Mouse (Mus musculus): ENCODE measurements around the gene Wdr70. TPM values are rescaled to one million over a fixed set of nuclear protein-coding genes. Genes with fewer than 3 reads are reported as not detected.
A peak's percentile ranks its signal among the peaks of the same experiment; 100 is the strongest.

The Wdr70 gene
- polyA plus RNA-seq, 1 experiment, result 13.5 TPM

- H3K27ac ChIP-seq (ENCODE audit: insufficient read depth, low read depth, low read length), result no peak overlapping the region
- no peaks in the 10 kb centered on the region for H3K4me1 ChIP-seq (ENCODE audit: control insufficient read depth, insufficient read depth, low read length)
- no peak overlapping the region for H3K4me3 ChIP-seq (ENCODE audit: insufficient read depth, low read depth, low read length)
- no peak for TF ChIP-seq CTCF (conservative IDR thresholded peaks at IDR 0.05; ENCODE audit: insufficient read depth, insufficient read length, low read depth, low read length)
- TF ChIP-seq POLR2A (IDR thresholded peaks at IDR 0.05; ENCODE audit: low read depth, low read length), result no peak
- no peaks in the 10 kb centered on the region for H3K27me3 ChIP-seq (replicated peaks; ENCODE audit: control insufficient read depth, insufficient read depth, low read length)
- whole genome bisulfite sequencing, result 70% methylated on average over 9 of the region's 9 CpGs
- peak; percentile 47 for DNase-seq
- H3K36me3 ChIP-seq (ENCODE audit: control insufficient read depth, insufficient read depth, low read length), result no peaks in the 10 kb centered on the region
Observed at GRCm38 (mm10) chr15:7976775-7977174, 122.2 kb downstream of the Wdr70 start.

DNA sequence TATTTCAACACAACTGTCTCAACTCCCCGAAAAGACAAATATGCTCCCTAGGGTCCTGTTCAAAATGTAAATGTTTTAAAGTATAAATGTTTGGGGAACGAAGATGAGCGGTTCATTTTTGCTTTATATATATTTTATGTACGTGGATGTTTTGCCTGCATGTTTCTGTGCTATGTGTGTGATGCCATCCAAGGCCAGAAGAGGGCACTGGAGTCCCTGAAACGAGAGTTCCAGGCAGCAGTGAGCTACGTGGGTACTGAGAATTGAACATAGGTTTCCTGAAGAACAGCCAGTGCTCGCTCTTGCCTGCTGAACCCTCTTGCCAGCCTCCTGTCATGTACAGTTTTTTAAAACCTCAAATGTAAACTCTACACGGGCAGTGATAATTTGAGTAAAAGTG, 124.6 kb downstream of the Wdr70 start:
- no peaks in the 10 kb centered on the region for H3K36me3 ChIP-seq (ENCODE audit: control insufficient read depth, insufficient read depth, low read length)
- no peaks in the 10 kb centered on the region for H3K27me3 ChIP-seq (replicated peaks; ENCODE audit: control insufficient read depth, insufficient read depth, low read length)
- H3K4me3 ChIP-seq (ENCODE audit: insufficient read depth, low read depth, low read length), result no peak overlapping the region
- DNase-seq, result no peak
- H3K4me1 ChIP-seq (ENCODE audit: control insufficient read depth, insufficient read depth, low read length), result no peaks in the 10 kb centered on the region
- WGBS, result 90% methylated on average over 8 of the region's 8 CpGs
- H3K27ac ChIP-seq (ENCODE audit: insufficient read depth, low read depth, low read length), result no peak overlapping the region
- TF ChIP-seq POLR2A (IDR thresholded peaks at IDR 0.05; ENCODE audit: low read depth, low read length) (no peak), CTCF (conservative IDR thresholded peaks at IDR 0.05; ENCODE audit: insufficient read depth, insufficient read length, low read depth, low read length) (peak; percentile 32)

- TF ChIP-seq CTCF (conservative IDR thresholded peaks at IDR 0.05; ENCODE audit: insufficient read depth, insufficient read length, low read depth, low read length), result no peak
- TF ChIP-seq POLR2A (IDR thresholded peaks at IDR 0.05; ENCODE audit: low read depth, low read length), result no peak
- H3K36me3 ChIP-seq (ENCODE audit: control insufficient read depth, insufficient read depth, low read length), result no peaks in the 10 kb centered on the region
- no peak overlapping the region for H3K4me3 ChIP-seq (ENCODE audit: insufficient read depth, low read depth, low read length)
- no peak for DNase-seq
- WGBS, result 93% methylated on average over 5 of the region's 5 CpGs
- H3K27ac ChIP-seq (ENCODE audit: insufficient read depth, low read depth, low read length), result no peak overlapping the region
- no peaks in the 10 kb centered on the region for H3K4me1 ChIP-seq (ENCODE audit: control insufficient read depth, insufficient read depth, low read length)
- no peaks in the 10 kb centered on the region for H3K27me3 ChIP-seq (replicated peaks; ENCODE audit: control insufficient read depth, insufficient read depth, low read length)
Observed at GRCm38 (mm10) chr15:7972528-7972927, 126.5 kb downstream of the Wdr70 start.

DNA sequence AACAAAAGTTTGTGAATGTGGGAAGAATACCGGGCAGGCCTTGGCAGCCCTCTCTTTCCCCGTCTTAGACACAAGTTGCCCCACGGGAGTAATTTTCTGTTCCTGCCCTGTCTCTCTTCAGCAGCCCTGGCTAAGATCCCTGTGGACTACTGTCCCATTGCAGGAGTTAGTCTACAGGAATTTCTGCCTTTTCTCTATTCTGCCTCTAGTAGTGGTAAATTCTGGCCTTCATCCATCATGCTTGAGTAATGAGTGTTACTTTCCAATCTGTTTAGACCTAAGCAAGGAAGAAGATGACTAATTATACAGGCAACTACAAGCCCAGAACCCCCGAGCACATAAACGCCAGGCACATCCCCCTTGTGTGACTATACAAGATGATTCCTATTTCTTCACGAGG, 136.2 kb downstream of the Wdr70 start:
- TF ChIP-seq CTCF (conservative IDR thresholded peaks at IDR 0.05; ENCODE audit: insufficient read depth, insufficient read length, low read depth, low read length) (no peak), POLR2A (IDR thresholded peaks at IDR 0.05; ENCODE audit: low read depth, low read length) (no peak)
- DNase-seq, result no peak
- WGBS, result 84% methylated on average over 6 of the region's 6 CpGs
- Histone ChIP-seq H3K4me3 (ENCODE audit: insufficient read depth, low read depth, low read length) (no peak overlapping the region), H3K27me3 (replicated peaks; ENCODE audit: control insufficient read depth, insufficient read depth, low read length) (no peaks in the 10 kb centered on the region), H3K4me1 (ENCODE audit: control insufficient read depth, insufficient read depth, low read length) (no peaks in the 10 kb centered on the region), H3K27ac (ENCODE audit: insufficient read depth, low read depth, low read length) (no peak overlapping the region), H3K36me3 (ENCODE audit: control insufficient read depth, insufficient read depth, low read length) (no peaks in the 10 kb centered on the region)

GRCm38 (mm10) chr15:7961489-7961888, 137.5 kb downstream of the Wdr70 start:
- 68% methylated on average over 2 of the region's 2 CpGs for WGBS
- Histone ChIP-seq H3K4me1 (ENCODE audit: control insufficient read depth, insufficient read depth, low read length) (no peaks in the 10 kb centered on the region), H3K27me3 (replicated peaks; ENCODE audit: control insufficient read depth, insufficient read depth, low read length) (no peaks in the 10 kb centered on the region), H3K36me3 (ENCODE audit: control insufficient read depth, insufficient read depth, low read length) (no peaks in the 10 kb centered on the region), H3K4me3 (ENCODE audit: insufficient read depth, low read depth, low read length) (no peak overlapping the region), H3K27ac (ENCODE audit: insufficient read depth, low read depth, low read length) (no peak overlapping the region)
- DNase-seq, result no peak
- no peak for TF ChIP-seq CTCF (conservative IDR thresholded peaks at IDR 0.05; ENCODE audit: insufficient read depth, insufficient read length, low read depth, low read length)
- no peak for TF ChIP-seq POLR2A (IDR thresholded peaks at IDR 0.05; ENCODE audit: low read depth, low read length)

DNA sequence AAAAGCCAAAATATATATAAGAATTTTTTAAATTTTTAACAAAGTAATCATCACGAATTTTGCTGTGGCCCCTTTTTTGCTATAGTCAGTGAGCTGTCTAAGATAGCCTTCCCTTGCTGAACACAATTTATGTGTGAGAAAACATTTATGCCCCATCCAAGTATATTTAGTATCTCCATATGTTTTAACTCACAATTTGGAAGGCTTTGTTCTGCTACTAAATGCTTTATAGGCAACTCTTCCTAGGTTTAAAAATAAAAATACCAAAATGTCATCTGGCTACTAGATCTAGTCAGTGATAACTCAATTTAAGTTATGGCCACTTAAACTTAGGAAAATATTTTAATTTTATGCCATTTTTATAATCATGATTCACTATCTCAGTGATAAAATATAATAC, 142.1 kb downstream of the Wdr70 start:
- DNase-seq, result no peak
- Histone ChIP-seq H3K27ac (ENCODE audit: insufficient read depth, low read depth, low read length) (no peak overlapping the region), H3K4me3 (ENCODE audit: insufficient read depth, low read depth, low read length) (no peak overlapping the region), H3K36me3 (ENCODE audit: control insufficient read depth, insufficient read depth, low read length) (no peaks in the 10 kb centered on the region), H3K4me1 (ENCODE audit: control insufficient read depth, insufficient read depth, low read length) (no peaks in the 10 kb centered on the region), H3K27me3 (replicated peaks; ENCODE audit: control insufficient read depth, insufficient read depth, low read length) (no peaks in the 10 kb centered on the region)
- 86% methylated on average over 1 of the region's 1 CpGs for WGBS
- no peak for TF ChIP-seq CTCF (conservative IDR thresholded peaks at IDR 0.05; ENCODE audit: insufficient read depth, insufficient read length, low read depth, low read length)
- no peak for TF ChIP-seq POLR2A (IDR thresholded peaks at IDR 0.05; ENCODE audit: low read depth, low read length)

- TF ChIP-seq POLR2A (IDR thresholded peaks at IDR 0.05; ENCODE audit: low read depth, low read length) (no peak), CTCF (conservative IDR thresholded peaks at IDR 0.05; ENCODE audit: insufficient read depth, insufficient read length, low read depth, low read length) (no peak)
- 94% methylated on average over 7 of the region's 7 CpGs for WGBS
- Histone ChIP-seq H3K27me3 (replicated peaks; ENCODE audit: control insufficient read depth, insufficient read depth, low read length) (no peaks in the 10 kb centered on the region), H3K4me3 (ENCODE audit: insufficient read depth, low read depth, low read length) (no peak overlapping the region), H3K36me3 (ENCODE audit: control insufficient read depth, insufficient read depth, low read length) (no peaks in the 10 kb centered on the region), H3K27ac (ENCODE audit: insufficient read depth, low read depth, low read length) (no peak overlapping the region), H3K4me1 (ENCODE audit: control insufficient read depth, insufficient read depth, low read length) (no peaks in the 10 kb centered on the region)
- no peak for DNase-seq
Observed at GRCm38 (mm10) chr15:7950561-7950960, 148.4 kb downstream of the Wdr70 start.

- TF ChIP-seq POLR2A (IDR thresholded peaks at IDR 0.05; ENCODE audit: low read depth, low read length) (no peak), CTCF (conservative IDR thresholded peaks at IDR 0.05; ENCODE audit: insufficient read depth, insufficient read length, low read depth, low read length) (no peak)
- 68% methylated on average over 3 of the region's 3 CpGs for WGBS
- no peak overlapping the region for H3K27ac ChIP-seq (ENCODE audit: insufficient read depth, low read depth, low read length)
- DNase-seq, result no peak
- H3K36me3 ChIP-seq (ENCODE audit: control insufficient read depth, insufficient read depth, low read length), result no peaks in the 10 kb centered on the region
- H3K27me3 ChIP-seq (replicated peaks; ENCODE audit: control insufficient read depth, insufficient read depth, low read length), result no peaks in the 10 kb centered on the region; the same call in 1 of the 2 replicates
- H3K4me1 ChIP-seq (ENCODE audit: control insufficient read depth, insufficient read depth, low read length), result no peaks in the 10 kb centered on the region
- no peak overlapping the region for H3K4me3 ChIP-seq (ENCODE audit: insufficient read depth, low read depth, low read length)
Observed at GRCm38 (mm10) chr15:7941690-7942089, 157.3 kb downstream of the Wdr70 start.
